Mouse (Mus musculus): ENCODE results near the gene Kif1a. TPM values are rescaled to one million over a fixed set of nuclear protein-coding genes. Genes with fewer than 3 reads are reported as not detected.

Gene Kif1a
- polyA plus RNA-seq, 1 experiment from 2014 or later = 19.1 TPM

- H3K4me3 ChIP-seq = no peak overlapping the region
These were observed 50.5 kb downstream of the Kif1a start for GRCm38 (mm10) chr1:93051124-93051833.

GRCm38 (mm10) chr1:93050071-93050470 is 51.7 kb downstream of the Kif1a start:
- no peak overlapping the region for H3K4me3 ChIP-seq
- no peak overlapping the region for H3K27ac ChIP-seq
- H3K9ac ChIP-seq = no peak overlapping the region
- no peaks in the 10 kb centered on the region for H3K4me1 ChIP-seq
- 92% methylated on average over 3 of the region's 3 CpGs for whole genome bisulfite sequencing
- no peak overlapping the region for H3K4me2 ChIP-seq
- no peak for ATAC-seq (ENCODE audit: insufficient number of reproducible peaks, low FRiP score, low TSS enrichment, low read depth)
- no peaks in the 10 kb centered on the region for H3K27me3 ChIP-seq
- H3K9me3 ChIP-seq = no peaks in the 10 kb centered on the region
- H3K36me3 ChIP-seq = peaks cover 8% of the 10 kb centered on the region; the same call in 1 of the 2 replicates

More at GRCm38 (mm10) chr1:93051124-93051833, 50.5 kb downstream of the Kif1a start:
- H3K36me3 ChIP-seq = peaks cover 14% of the 10 kb centered on the region
- ATAC-seq (ENCODE audit: insufficient number of reproducible peaks, low FRiP score, low TSS enrichment, low read depth) = no peak
- H3K9ac ChIP-seq = no peak overlapping the region
- no peaks in the 10 kb centered on the region for H3K27me3 ChIP-seq
- H3K4me1 ChIP-seq = no peaks in the 10 kb centered on the region
- no peak overlapping the region for H3K27ac ChIP-seq
- WGBS = 37% methylated on average over 18 of the region's 23 CpGs
- H3K4me2 ChIP-seq = peak overlapping the region; percentile 26; the same call in 1 of the 2 replicates
- H3K9me3 ChIP-seq = no peaks in the 10 kb centered on the region

- WGBS = 82% methylated on average over 10 of the region's 10 CpGs
- no peak overlapping the region for H3K9ac ChIP-seq
- no peak for ATAC-seq (ENCODE audit: insufficient number of reproducible peaks, low FRiP score, low TSS enrichment, low read depth)
These were observed 55.5 kb downstream of the Kif1a start for GRCm38 (mm10) chr1:93046153-93046789.

GRCm38 (mm10) chr1:93035981-93036380 is 65.8 kb downstream of the Kif1a start:
- ATAC-seq (ENCODE audit: insufficient number of reproducible peaks, low FRiP score, low TSS enrichment, low read depth) = no peak
- Histone ChIP-seq H3K27me3 (no peaks in the 10 kb centered on the region), H3K4me2 (no peak overlapping the region), H3K27ac (no peak overlapping the region), H3K4me1 (no peaks in the 10 kb centered on the region; the same call in 1 of the 2 replicates), H3K9ac (no peak overlapping the region), H3K36me3 (peaks cover 14% of the 10 kb centered on the region), H3K4me3 (no peak overlapping the region), H3K9me3 (no peaks in the 10 kb centered on the region)
- WGBS = 70% methylated on average over 4 of the region's 4 CpGs

More at GRCm38 (mm10) chr1:93046153-93046789, 55.5 kb downstream of the Kif1a start:
- Histone ChIP-seq H3K4me3 (no peak overlapping the region), H3K9me3 (no peaks in the 10 kb centered on the region), H3K27me3 (no peaks in the 10 kb centered on the region), H3K27ac (no peak overlapping the region), H3K4me1 (no peaks in the 10 kb centered on the region), H3K36me3 (0 out of 2 replicates have a peak, but pooled peaks cover 11% of the 10 kb centered on the region), H3K4me2 (no peak overlapping the region)

- Histone ChIP-seq H3K27me3 (no peaks in the 10 kb centered on the region), H3K4me1 (no peaks in the 10 kb centered on the region; the same call in 1 of the 2 replicates), H3K36me3 (peaks cover 5% of the 10 kb centered on the region; the same call in 1 of the 2 replicates), H3K4me3 (no peak overlapping the region), H3K9me3 (no peaks in the 10 kb centered on the region), H3K9ac (no peak overlapping the region), H3K27ac (no peak overlapping the region), H3K4me2 (no peak overlapping the region)
- WGBS = 60% methylated on average over 8 of the region's 8 CpGs
- no peak for ATAC-seq (ENCODE audit: insufficient number of reproducible peaks, low FRiP score, low TSS enrichment, low read depth)
These were observed 67.8 kb downstream of the Kif1a start for GRCm38 (mm10) chr1:93033989-93034388.

- no peak overlapping the region for H3K4me2 ChIP-seq
- no peak overlapping the region for H3K9ac ChIP-seq
- H3K36me3 ChIP-seq = no peaks in the 10 kb centered on the region
- no peaks in the 10 kb centered on the region; the same call in 1 of the 2 replicates for H3K4me1 ChIP-seq
- H3K27me3 ChIP-seq = no peaks in the 10 kb centered on the region
- no peaks in the 10 kb centered on the region for H3K9me3 ChIP-seq
- WGBS = 75% methylated on average over 3 of the region's 3 CpGs
- no peak overlapping the region for H3K4me3 ChIP-seq
- no peak for ATAC-seq (ENCODE audit: insufficient number of reproducible peaks, low FRiP score, low TSS enrichment, low read depth)
- H3K27ac ChIP-seq = no peak overlapping the region
These were observed 70.6 kb downstream of the Kif1a start for GRCm38 (mm10) chr1:93031199-93031598.

GRCm38 (mm10) chr1:93030060-93030459 is 71.7 kb downstream of the Kif1a start:
- H3K27ac ChIP-seq = no peak overlapping the region
- H3K4me2 ChIP-seq = no peak overlapping the region
- WGBS = 66% methylated on average over 2 of the region's 2 CpGs
- H3K9ac ChIP-seq = no peak overlapping the region
- no peaks in the 10 kb centered on the region for H3K27me3 ChIP-seq
- H3K4me1 ChIP-seq = no peaks in the 10 kb centered on the region; the same call in 1 of the 2 replicates
- no peak for ATAC-seq (ENCODE audit: insufficient number of reproducible peaks, low FRiP score, low TSS enrichment, low read depth)
- no peaks in the 10 kb centered on the region for H3K36me3 ChIP-seq
- H3K4me3 ChIP-seq = no peak overlapping the region
- no peaks in the 10 kb centered on the region for H3K9me3 ChIP-seq

- no peaks in the 10 kb centered on the region for H3K27me3 ChIP-seq
- H3K9ac ChIP-seq = no peak overlapping the region
- ATAC-seq (ENCODE audit: insufficient number of reproducible peaks, low FRiP score, low TSS enrichment, low read depth) = no peak
- H3K4me1 ChIP-seq = no peaks in the 10 kb centered on the region
- no peaks in the 10 kb centered on the region for H3K36me3 ChIP-seq
- no peaks in the 10 kb centered on the region for H3K9me3 ChIP-seq
- WGBS = 92% methylated on average over 10 of the region's 10 CpGs
- no peak overlapping the region for H3K4me3 ChIP-seq
- no peak overlapping the region for H3K4me2 ChIP-seq
- H3K27ac ChIP-seq = no peak overlapping the region
These were observed 72.4 kb downstream of the Kif1a start for GRCm38 (mm10) chr1:93029387-93029786.

- Histone ChIP-seq H3K4me1 (no peaks in the 10 kb centered on the region), H3K27ac (no peak overlapping the region), H3K4me2 (no peak overlapping the region), H3K36me3 (no peaks in the 10 kb centered on the region), H3K27me3 (no peaks in the 10 kb centered on the region), H3K9ac (no peak overlapping the region), H3K4me3 (no peak overlapping the region), H3K9me3 (no peaks in the 10 kb centered on the region)
- no peak for ATAC-seq (ENCODE audit: insufficient number of reproducible peaks, low FRiP score, low TSS enrichment, low read depth)
- 87% methylated on average over 8 of the region's 8 CpGs for WGBS
These were observed 75.2 kb downstream of the Kif1a start for GRCm38 (mm10) chr1:93026600-93026999.

- H3K36me3 ChIP-seq = no peaks in the 10 kb centered on the region
- no peaks in the 10 kb centered on the region for H3K27me3 ChIP-seq
- H3K4me1 ChIP-seq = no peaks in the 10 kb centered on the region
- H3K4me2 ChIP-seq = no peak overlapping the region
- H3K4me3 ChIP-seq = no peak overlapping the region
- no peak overlapping the region for H3K27ac ChIP-seq
- WGBS = 71% methylated on average over 4 of the region's 4 CpGs
- no peaks in the 10 kb centered on the region for H3K9me3 ChIP-seq
- no peak for ATAC-seq (ENCODE audit: insufficient number of reproducible peaks, low FRiP score, low TSS enrichment, low read depth)
- no peak overlapping the region for H3K9ac ChIP-seq
These were observed 81.1 kb downstream of the Kif1a start for GRCm38 (mm10) chr1:93020602-93021001.

- no peak overlapping the region for H3K9ac ChIP-seq
- no peak for ATAC-seq (ENCODE audit: insufficient number of reproducible peaks, low FRiP score, low TSS enrichment, low read depth)
- H3K27ac ChIP-seq = no peak overlapping the region
- no peaks in the 10 kb centered on the region for H3K27me3 ChIP-seq
- no peak overlapping the region for H3K4me2 ChIP-seq
- H3K4me3 ChIP-seq = no peak overlapping the region
- H3K36me3 ChIP-seq = no peaks in the 10 kb centered on the region
- whole genome bisulfite sequencing = 82% methylated on average over 10 of the region's 10 CpGs
- H3K4me1 ChIP-seq = no peaks in the 10 kb centered on the region
- no peaks in the 10 kb centered on the region for H3K9me3 ChIP-seq
These were observed 83.0 kb downstream of the Kif1a start for GRCm38 (mm10) chr1:93018716-93019115.

- Histone ChIP-seq H3K27me3 (no peaks in the 10 kb centered on the region), H3K27ac (no peak overlapping the region), H3K9ac (no peak overlapping the region), H3K9me3 (no peaks in the 10 kb centered on the region), H3K36me3 (no peaks in the 10 kb centered on the region), H3K4me3 (no peak overlapping the region), H3K4me1 (no peaks in the 10 kb centered on the region), H3K4me2 (no peak overlapping the region)
- ATAC-seq (ENCODE audit: insufficient number of reproducible peaks, low FRiP score, low TSS enrichment, low read depth) = no peak
- WGBS = 62% methylated on average over 2 of the region's 2 CpGs
These were observed 86.6 kb downstream of the Kif1a start for GRCm38 (mm10) chr1:93015136-93015535.

Measured in limb, embryonic 15.5 days (tissue).